Mouse (Mus musculus) monocyte, adult 5-6 weeks (primary cell): ENCODE data around the gene Colgalt1. TPM values are rescaled to one million over a fixed set of nuclear protein-coding genes. Genes with fewer than 3 reads are reported as not detected.

Experiments
- ATAC-seq: fragments of 153-309, 156-312 bp; replicated peaks from 2 replicates; pipeline ENCODE4 v1.8.0; 2017; ENCODE audit warnings: mild to moderate bottlenecking; ENCODE audit not compliant: low TSS enrichment, insufficient number of reproducible peaks, severe bottlenecking, poor library complexity, low FRiP score
- total RNA-seq: library from RNA; stranded (forward); fragments of 200-1000, 200-491, 200-594 nt; gene quantifications from 3 replicates; pipeline ENCODE4 v1.2.3, GENCODE M21; 2017

Colgalt1 gene
- total RNA-seq, 1 experiment from 2014 or later, result 39.9 TPM

GRCm38 (mm10) chr8:71619786-71620185 is 9.0 kb downstream of the Colgalt1 start:
- ATAC-seq, result no peak

GRCm38 (mm10) chr8:71625088-71625487 is 14.3 kb downstream of the Colgalt1 start:
- peak; percentile 60 for ATAC-seq

- no peak for ATAC-seq
Observed at GRCm38 (mm10) chr8:71626753-71627152, 16.0 kb downstream of the Colgalt1 start.

GRCm38 (mm10) chr8:71627265-71628099 is 16.7 kb downstream of the Colgalt1 start:
- no peak for ATAC-seq

- ATAC-seq, result no peak
Observed at GRCm38 (mm10) chr8:71628396-71629095, 17.7 kb downstream of the Colgalt1 start.

GRCm38 (mm10) chr8:71629096-71629697 is 18.4 kb downstream of the Colgalt1 start:
- peak; percentile 65 for ATAC-seq

- ATAC-seq, result no peak
Observed at GRCm38 (mm10) chr8:71629781-71630212, 19.0 kb downstream of the Colgalt1 start.

GRCm38 (mm10) chr8:71630761-71631160 is 20.0 kb downstream of the Colgalt1 start:
- no peak for ATAC-seq

GRCm38 (mm10) chr8:71631897-71632296 is 21.1 kb downstream of the Colgalt1 start:
- ATAC-seq, result no peak

GRCm38 (mm10) chr8:71633164-71633563 is 22.4 kb downstream of the Colgalt1 start:
- peak; percentile 16; the same call in 1 of the 2 replicates for ATAC-seq

- peak; percentile 28; the same call in 1 of the 2 replicates for ATAC-seq
Observed at GRCm38 (mm10) chr8:71633981-71634667, 23.3 kb downstream of the Colgalt1 start.

- ATAC-seq, result no peak
Observed at GRCm38 (mm10) chr8:71637149-71638095, 26.6 kb downstream of the Colgalt1 start.

- ATAC-seq, result no peak
Observed at GRCm38 (mm10) chr8:71638321-71638720, 27.5 kb downstream of the Colgalt1 start.

GRCm38 (mm10) chr8:71639318-71639717 is 28.5 kb downstream of the Colgalt1 start:
- no peak for ATAC-seq

- no peak for ATAC-seq
Observed at GRCm38 (mm10) chr8:71645510-71645909, 34.7 kb downstream of the Colgalt1 start.

- 0 out of 2 replicates have a peak, but pooled peaks have one; percentile 5 for ATAC-seq
Observed at GRCm38 (mm10) chr8:71654600-71654999, 43.8 kb downstream of the Colgalt1 start.

- ATAC-seq, result no peak
Observed at GRCm38 (mm10) chr8:71657816-71658215, 47.0 kb downstream of the Colgalt1 start.
